Comparison of ENCODE assay signal across 8 mouse cellular contexts in the genomic region with DNA sequence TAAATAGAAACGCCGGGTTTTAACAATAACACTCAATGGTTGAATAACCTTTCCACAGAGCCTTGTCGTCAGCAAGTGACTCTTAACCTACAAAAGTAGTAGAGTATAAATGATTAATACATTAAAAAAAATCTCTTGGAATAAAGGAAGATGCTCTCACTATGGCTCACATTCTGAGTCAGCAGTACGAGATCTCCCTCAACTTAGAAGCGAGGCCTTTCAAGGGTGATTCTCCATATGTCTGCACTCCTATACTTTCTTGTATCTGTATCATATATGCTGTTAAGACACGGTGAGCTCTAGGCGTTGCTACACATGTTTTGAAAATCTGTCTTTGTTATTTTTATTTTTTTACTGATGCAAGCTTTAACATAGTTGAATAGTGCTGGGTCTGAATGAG. TPM values are rescaled to one million over a fixed set of nuclear protein-coding genes. Genes with fewer than 3 reads are reported as not detected.
DNase-seq lines count a peak whose midpoint lies in the region; ATAC-seq and TF ChIP-seq lines count a peak whose summit lies in the region.

No protein-coding gene starts in this region.

- H3K36me3 ChIP-seq in forebrain, embryonic 15.5 days, result peaks cover 11% of the 10 kb centered on the region; the same call in 1 of the 2 replicates
- no peaks in the 10 kb centered on the region; the same call in 1 of the 2 replicates for H3K36me3 ChIP-seq in liver, embryonic 16.5 days (ENCODE audit: control insufficient read depth, insufficient read depth)

- ATAC-seq in forebrain, embryonic 15.5 days (replicated peaks), result no peak
- no peak for ATAC-seq in liver, embryonic 16.5 days (ENCODE audit: low read depth)

- H3K4me2 ChIP-seq in forebrain, embryonic 15.5 days (replicated peaks), result peak overlapping the region; percentile 91
- peak overlapping the region; percentile 97 for H3K4me2 ChIP-seq in liver, embryonic 16.5 days (ENCODE audit: low read depth, low read length)

- intact Hi-C loops in gastrocnemius, adult 2 months (cut with DNase I), result no loop called here

- H3K9ac ChIP-seq in forebrain, embryonic 15.5 days (replicated peaks), result peak overlapping the region; percentile 74
- H3K9ac ChIP-seq in liver, embryonic 16.5 days (ENCODE audit: low read depth, low read length), result no peak overlapping the region; the same call in 1 of the 2 replicates

- TF ChIP-seq CTCF in gastrocnemius, adult 2 months (IDR thresholded peaks at IDR 0.05), result no peak

- H3K4me1 ChIP-seq in forebrain, embryonic 15.5 days, result peaks cover 26% of the 10 kb centered on the region
- peaks cover 10% of the 10 kb centered on the region for H3K4me1 ChIP-seq in liver, embryonic 16.5 days (ENCODE audit: control insufficient read depth, low read depth, low read length)

- H3K4me3 ChIP-seq in gastrocnemius, adult 2 months, result peak overlapping the region; percentile 80
- peak overlapping the region; percentile 83 for H3K4me3 ChIP-seq in forebrain, embryonic 15.5 days
- H3K4me3 ChIP-seq in liver, embryonic 16.5 days (ENCODE audit: low read depth, low read length), result peak overlapping the region; percentile 71

- no peaks in the 10 kb centered on the region for H3K27me3 ChIP-seq in forebrain, embryonic 15.5 days
- peaks cover 7% of the 10 kb centered on the region for H3K27me3 ChIP-seq in liver, embryonic 16.5 days (ENCODE audit: control insufficient read depth, insufficient read depth, low read depth, low read length)

- WGBS in forebrain, embryonic 15.5 days, result 33% methylated on average over 7 of the region's 7 CpGs
- WGBS in liver, embryonic 16.5 days (ENCODE audit: insufficient replicate concordance), result 50% methylated on average over 7 of the region's 7 CpGs

- no peak for DNase-seq in gastrocnemius, adult 2 months
- DNase-seq in gastrocnemius, postnatal 25 days, result no peak
- DNase-seq in 3T3-L1 (ENCODE audit: low read depth, low spot score) (peak; percentile 47), MN1 (ENCODE audit: low spot score) (no peak)
- no peak for DNase-seq in thymus, postnatal 36 days
- no peak for DNase-seq in spleen, postnatal 36 days (ENCODE audit: low spot score in 2 of 2)

- peak overlapping the region; percentile 92 for H3K27ac ChIP-seq in gastrocnemius, adult 2 months
- peak overlapping the region; percentile 88 for H3K27ac ChIP-seq in forebrain, embryonic 15.5 days (replicated peaks)
- no peak overlapping the region for H3K27ac ChIP-seq in liver, embryonic 16.5 days (ENCODE audit: low read length)

- H3K9me3 ChIP-seq in forebrain, embryonic 15.5 days, result no peaks in the 10 kb centered on the region
- H3K9me3 ChIP-seq in liver, embryonic 16.5 days (replicated peaks; ENCODE audit: control insufficient read depth, low read length), result no peaks in the 10 kb centered on the region

RNA-seq across cellular contexts. Expression of a gene that starts 1.0 kb away (rescaled TPM):
- under 1 TPM; 0.61 to 0.73 TPM for total RNA-seq in gastrocnemius, adult 2 months (2021)
- under 1 TPM; 0.43 to 0.87 TPM for total RNA-seq in gastrocnemius, postnatal 25 days (2021)
- 32.2 and 34.4 TPM in 2 replicates for polyA plus RNA-seq in forebrain, embryonic 15.5 days (2015; fragmentation: Nextera tagmentation; extraction: Ambion mirVana)
- polyA plus RNA-seq in liver, embryonic 16.5 days (2015; fragmentation: Nextera tagmentation; extraction: Ambion mirVana), result 0.53 and 0.54 TPM in 2 replicates

RNA-seq across cellular contexts. Expression of a gene that starts 1.1 kb away (rescaled TPM):
- total RNA-seq in gastrocnemius, adult 2 months (2021), result 1 to 10 TPM; 6.7 to 7.3 TPM
- 1 to 10 TPM; 5.6 to 6.7 TPM for total RNA-seq in gastrocnemius, postnatal 25 days (2021)
- polyA plus RNA-seq in forebrain, embryonic 15.5 days (2015; fragmentation: Nextera tagmentation; extraction: Ambion mirVana), result 35.7 and 38.1 TPM in 2 replicates
- 14.4 and 18.3 TPM in 2 replicates for polyA plus RNA-seq in liver, embryonic 16.5 days (2015; fragmentation: Nextera tagmentation; extraction: Ambion mirVana)
